Mouse (Mus musculus) embryonic fibroblast, embryonic 13.5 days (primary cell): ENCODE results near the gene Polr2f.

Source experiments
- CTCF ChIP-seq: IDR thresholded peaks from 2 replicates; pipeline ENCODE4 v1.5.1; 2011; ENCODE audit warnings: mild to moderate bottlenecking, control low read depth, low read length, moderate library complexity, borderline replicate concordance; ENCODE audit not compliant: insufficient read depth
- POLR2A ChIP-seq: IDR thresholded peaks from 2 replicates; pipeline ENCODE4 v1.6.1; 2011; ENCODE audit warnings: low read depth, mild to moderate bottlenecking, control low read depth, low read length, moderate library complexity

DNA sequence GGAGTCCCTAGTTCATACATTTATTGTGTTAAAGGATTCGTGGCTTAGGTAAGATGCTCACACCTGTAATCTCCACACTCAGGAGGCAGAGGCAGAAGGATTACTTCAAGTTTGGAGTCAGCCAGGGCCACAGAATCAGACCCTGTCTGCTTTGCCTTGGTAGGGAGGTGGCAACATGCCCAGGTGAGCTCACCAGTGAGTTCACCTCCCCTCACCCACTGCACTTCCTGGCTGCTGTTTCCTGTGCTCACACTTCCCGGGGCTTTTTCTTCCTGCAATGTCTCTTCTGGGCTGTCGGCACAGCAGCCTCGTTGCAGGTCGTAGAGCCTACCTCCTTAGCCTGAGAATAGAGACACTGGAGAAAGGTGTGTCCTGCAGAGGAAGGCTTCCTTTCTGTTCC lies 25.5 kb upstream of the Polr2f start:
- TF ChIP-seq CTCF (no peak), POLR2A (no peak)
